Mouse (Mus musculus) brain, adult 10 weeks (tissue): ENCODE results near the gene Bbs2. TPM values are rescaled to one million over a fixed set of nuclear protein-coding genes. Genes with fewer than 3 reads are reported as not detected.

Experiments
- polyA plus RNA-seq: library from polyadenylated mRNA; stranded (reverse); fragments of 350-450 nt; fragmentation: Illumina TruSeq; extraction: RNeasy Lipid Tissue Mini Kit (QIAGEN cat#74804); gene quantifications from one replicate; pipeline ENCODE4 v1.2.3, GENCODE M21; 2015; ENCODE audit warnings: low read depth, low replicate concordance

The Bbs2 gene
- 40.4 TPM for polyA plus RNA-seq

DNA sequence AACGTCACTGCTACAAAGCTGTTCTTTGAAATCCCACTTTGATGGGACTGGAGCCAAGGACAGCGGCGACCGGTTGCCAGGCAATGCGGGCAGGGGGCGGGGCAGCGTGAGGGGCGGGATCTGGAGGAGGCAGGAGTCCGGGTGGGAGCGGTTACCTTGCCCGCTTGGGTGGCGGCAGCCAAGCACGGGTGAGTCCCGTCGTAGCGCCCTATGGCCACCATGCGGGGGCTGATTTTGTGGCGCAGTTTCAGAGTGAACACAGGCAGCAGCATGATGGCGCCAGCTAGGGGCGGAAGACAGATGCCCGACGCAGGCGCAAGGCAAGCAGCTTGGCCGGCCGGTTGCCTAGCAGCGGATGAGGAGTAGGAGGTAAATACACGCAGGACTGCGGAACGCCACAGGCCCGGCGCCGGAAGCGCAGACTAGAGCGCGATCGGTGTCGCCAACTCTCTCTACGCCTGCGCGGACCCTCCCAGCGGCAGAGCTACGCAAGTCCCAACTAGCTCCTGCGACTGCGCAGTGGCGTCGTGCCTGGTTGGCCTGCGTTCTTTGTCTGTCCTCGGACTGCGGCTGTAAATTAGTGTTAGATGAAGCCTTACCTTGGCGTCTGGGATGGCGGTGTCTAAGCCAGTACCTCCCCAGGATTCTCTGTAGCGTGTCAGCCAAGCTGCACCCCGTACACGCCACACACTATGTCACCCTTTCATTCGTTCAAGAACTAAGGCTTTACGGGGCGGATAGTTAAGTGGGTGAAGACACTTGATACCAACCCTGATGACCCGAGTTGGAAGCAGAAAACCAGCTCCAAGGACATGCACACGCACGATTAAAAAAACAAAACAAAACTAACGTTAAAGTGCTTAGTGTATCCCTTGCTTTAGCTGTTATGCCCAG lies at the start of gene Bbs2:
Bbs2 (minus strand) TSS at position 848 of the 894 bp plus-strand sequence.

DNA sequence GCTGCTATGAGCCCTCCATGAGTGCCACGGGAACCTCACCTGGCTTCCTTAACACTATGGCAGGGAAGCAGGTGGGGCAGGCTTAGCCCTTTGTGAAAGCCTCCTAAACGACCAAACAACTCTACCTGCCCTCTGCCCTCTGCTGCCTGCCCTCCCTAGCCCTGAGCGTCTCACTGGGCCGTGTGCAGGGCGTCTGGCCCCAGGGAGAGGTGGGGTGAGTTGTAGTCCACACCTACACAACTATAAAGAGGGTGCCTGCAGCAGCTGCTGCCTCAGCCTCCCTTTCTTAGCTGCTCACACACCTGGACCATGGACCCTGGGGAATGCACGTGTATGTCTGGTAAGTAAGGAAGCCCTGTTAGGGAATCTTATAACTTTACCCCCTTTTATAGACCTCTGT lies 38.2 kb upstream of the Bbs2 start, which contains the start of gene Mt4:
Mt4 (plus strand) TSS at position 265 of the 400 bp plus-strand sequence.

DNA sequence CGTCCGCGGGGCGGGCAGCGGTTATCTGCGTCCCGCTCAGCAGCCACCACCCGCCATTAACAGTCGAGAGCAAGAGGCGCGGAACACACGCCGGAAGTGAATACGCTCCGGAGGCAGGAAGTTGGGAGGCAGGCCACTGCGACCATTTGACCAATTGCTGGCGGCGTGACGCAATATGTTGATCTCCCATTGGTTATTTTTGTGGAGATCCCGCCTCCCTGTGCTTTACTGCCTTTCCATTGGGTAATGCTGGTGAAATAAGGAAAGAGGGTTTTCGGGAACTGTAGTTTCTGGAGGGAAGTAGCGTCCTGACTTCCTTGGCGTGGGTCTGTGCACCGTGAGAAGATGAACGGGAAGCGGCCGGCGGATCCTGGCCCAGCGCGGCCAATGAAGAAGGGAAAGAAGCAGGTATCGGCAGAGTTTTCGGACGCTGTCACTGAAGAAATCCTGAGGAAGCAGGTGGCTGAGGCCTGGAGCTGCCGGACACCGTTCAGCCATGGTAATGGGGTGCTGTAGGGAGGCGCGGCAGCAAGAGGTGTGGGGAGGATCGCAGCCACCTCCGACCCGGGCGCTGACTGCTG lies 61.7 kb downstream of the Bbs2 start, which contains the start of the genes Nudt21 and Ogfod1:
Nudt21 (minus strand) TSS at position 88 of the 581 bp plus-strand sequence.
Ogfod1 (plus strand) TSS at position 255 of the 581 bp plus-strand sequence.

Other genes starting within 250 kb of the Bbs2 start
- gene Amfr, start 86.1 kb downstream of the Bbs2 start, polyA plus RNA-seq = 101 TPM
- 41.8 TPM for gene Nudt21, start 61.9 kb downstream of the Bbs2 start, polyA plus RNA-seq
- 66.0 TPM for gene Ogfod1, start 61.7 kb downstream of the Bbs2 start, polyA plus RNA-seq
- not detected for gene Mt4, start 38.3 kb upstream of the Bbs2 start, polyA plus RNA-seq
- gene Mt3, start 53.7 kb upstream of the Bbs2 start, polyA plus RNA-seq = 1,231 TPM
- 400 TPM for gene Mt2, start 73.7 kb upstream of the Bbs2 start, polyA plus RNA-seq
- 755 TPM for gene Mt1, start 80.2 kb upstream of the Bbs2 start, polyA plus RNA-seq
- 20.7 TPM for gene Nup93, start 115.6 kb upstream of the Bbs2 start, polyA plus RNA-seq
- gene Slc12a3, start 230.3 kb upstream of the Bbs2 start, polyA plus RNA-seq = 0.61 TPM